Mouse (Mus musculus): ENCODE measurements at regions not wholly inside any gene's neighbourhood (a gene's known extent, or its start where the extent isn't known, plus 50 kb on each side); places are given as distances from the start of the nearest gene placed in this dataset.

DNA sequence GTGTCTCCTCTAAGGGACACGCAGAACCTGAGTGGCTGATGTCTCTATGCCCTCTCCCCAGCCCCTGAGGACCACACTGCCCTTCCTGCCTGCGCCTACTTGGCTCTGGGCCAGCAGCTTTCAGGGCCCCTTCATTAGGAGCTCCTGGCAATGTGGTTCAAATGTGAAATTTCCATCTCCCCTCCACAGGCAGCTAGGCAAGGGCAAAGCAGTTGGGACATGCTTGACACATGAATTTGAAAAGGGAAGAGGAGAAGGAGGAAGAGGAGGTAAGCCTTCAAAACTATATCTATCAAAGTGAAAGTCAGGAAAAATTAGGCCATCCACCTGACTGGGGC is 63.7 kb upstream of the Prep start:
- TF ChIP-seq CTCF (IDR thresholded peaks at IDR 0.05; ENCODE audit: low read depth) = no peak
- no peak for TF ChIP-seq EP300 (IDR thresholded peaks at IDR 0.05; ENCODE audit: low read depth)
